Mouse (Mus musculus): ENCODE results near the gene 2410137M14Rik. TPM values are rescaled to one million over a fixed set of nuclear protein-coding genes. Genes with fewer than 3 reads are reported as not detected.

Gene 2410137M14Rik
- polyA plus RNA-seq, 1 experiment from 2014 or later, result not detected

DNA sequence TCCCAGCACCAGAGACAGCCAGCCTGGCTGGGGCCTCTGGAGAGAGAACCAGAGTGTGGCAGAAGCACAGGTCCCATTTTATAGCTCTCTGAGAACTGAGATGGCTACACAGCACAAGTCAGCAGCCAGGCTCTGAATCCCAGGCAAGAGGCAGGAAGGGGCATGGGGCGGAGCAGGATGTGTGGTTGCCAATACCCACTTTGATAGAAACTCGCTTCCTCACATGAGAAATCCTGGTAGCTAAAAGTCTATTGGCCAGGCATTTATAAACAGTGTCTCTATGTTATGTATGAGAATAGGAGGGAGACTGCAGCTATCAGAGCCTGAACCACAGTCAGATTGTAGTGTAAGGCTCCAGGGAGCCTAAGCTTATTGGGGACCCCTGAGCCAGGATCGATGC, 8.2 kb downstream of the 2410137M14Rik start:
- Histone ChIP-seq H3K9ac (ENCODE audit: low read length) (no peak overlapping the region), H3K36me3 (ENCODE audit: control insufficient read depth, insufficient read depth, low read length) (no peaks in the 10 kb centered on the region), H3K9me3 (ENCODE audit: control insufficient read depth, low read length) (no peaks in the 10 kb centered on the region), H3K27me3 (ENCODE audit: control insufficient read depth, insufficient read depth, low read length) (no peaks in the 10 kb centered on the region), H3K27ac (replicated peaks in 1 of 2; ENCODE audit: control insufficient read depth in 1 of 2, insufficient read depth in 1 of 2, low read depth in 2 of 2, low read length in 2 of 2) (no peak overlapping the region), H3K4me1 (ENCODE audit: control insufficient read depth in 2 of 2, insufficient read depth in 2 of 2, low read length in 2 of 2) (no peaks in the 10 kb centered on the region), H3K4me2 (ENCODE audit: low read length) (no peak overlapping the region), H3K4me3 (ENCODE audit: control insufficient read depth in 1 of 2, insufficient read depth in 1 of 2, low read depth in 1 of 2, low read length in 2 of 2) (no peak overlapping the region)
- no peak for ATAC-seq (ENCODE audit: insufficient number of reproducible peaks, insufficient read depth, low FRiP score, low read depth)
- 76% methylated on average over 3 of the region's 3 CpGs for WGBS

DNA sequence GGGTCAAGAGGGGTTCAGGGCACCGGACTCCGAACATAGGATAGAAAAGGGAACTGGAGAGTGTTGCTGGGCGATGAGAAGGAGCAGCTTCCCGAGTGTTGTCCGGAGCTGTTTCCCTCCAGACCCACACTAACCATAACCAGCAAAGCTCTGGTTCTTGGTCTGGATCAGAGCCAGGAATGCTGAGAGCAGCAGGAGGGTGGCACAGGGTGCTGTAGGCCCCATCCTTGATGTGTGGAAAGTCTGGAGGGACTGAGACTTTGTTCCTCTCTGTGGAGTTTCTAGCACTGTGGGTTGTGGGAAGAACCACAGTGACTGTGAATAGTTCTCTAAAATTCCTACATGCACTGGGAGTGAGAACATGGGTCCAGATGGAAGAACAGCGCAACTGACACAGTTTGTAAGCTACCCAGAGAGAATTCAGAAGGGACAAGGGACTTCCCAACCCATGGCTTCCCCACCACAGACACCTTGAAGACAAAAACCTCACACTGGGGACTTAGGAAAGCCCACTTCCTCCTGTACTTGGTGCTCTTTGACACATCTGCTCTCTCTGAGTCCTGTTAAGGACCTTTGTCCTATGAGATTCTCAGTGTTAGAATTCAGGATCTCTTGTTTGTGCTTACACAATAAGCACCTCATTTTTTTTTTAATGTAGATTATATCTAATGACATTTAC, 9.7 kb downstream of the 2410137M14Rik start:
- ATAC-seq (ENCODE audit: insufficient number of reproducible peaks, insufficient read depth, low FRiP score, low read depth), result no peak
- no peaks in the 10 kb centered on the region for H3K27me3 ChIP-seq (ENCODE audit: control insufficient read depth, insufficient read depth, low read length)
- WGBS, result 82% methylated on average over 6 of the region's 6 CpGs

GRCm38 (mm10) chr17:36970316-36970890, 10.6 kb downstream of the 2410137M14Rik start:
- WGBS, result 74% methylated on average over 14 of the region's 14 CpGs
- Histone ChIP-seq H3K4me2 (ENCODE audit: low read length) (no peak overlapping the region), H3K27me3 (ENCODE audit: control insufficient read depth, insufficient read depth, low read length) (no peaks in the 10 kb centered on the region), H3K9me3 (ENCODE audit: control insufficient read depth, low read length) (no peaks in the 10 kb centered on the region), H3K4me1 (ENCODE audit: control insufficient read depth in 2 of 2, insufficient read depth in 2 of 2, low read length in 2 of 2) (no peaks in the 10 kb centered on the region), H3K27ac (replicated peaks in 1 of 2; ENCODE audit: control insufficient read depth in 1 of 2, insufficient read depth in 1 of 2, low read depth in 2 of 2, low read length in 2 of 2) (no peak overlapping the region), H3K9ac (ENCODE audit: low read length) (no peak overlapping the region), H3K4me3 (ENCODE audit: control insufficient read depth in 1 of 2, insufficient read depth in 1 of 2, low read depth in 1 of 2, low read length in 2 of 2) (no peak overlapping the region), H3K36me3 (ENCODE audit: control insufficient read depth, insufficient read depth, low read length) (no peaks in the 10 kb centered on the region)
- ATAC-seq (ENCODE audit: insufficient number of reproducible peaks, insufficient read depth, low FRiP score, low read depth), result no peak

More for the DNA sequence above, 9.7 kb downstream of the 2410137M14Rik start:
- Histone ChIP-seq H3K9me3 (ENCODE audit: control insufficient read depth, low read length) (no peaks in the 10 kb centered on the region), H3K36me3 (ENCODE audit: control insufficient read depth, insufficient read depth, low read length) (no peaks in the 10 kb centered on the region), H3K4me1 (ENCODE audit: control insufficient read depth in 2 of 2, insufficient read depth in 2 of 2, low read length in 2 of 2) (no peaks in the 10 kb centered on the region), H3K27ac (replicated peaks in 1 of 2; ENCODE audit: control insufficient read depth in 1 of 2, insufficient read depth in 1 of 2, low read depth in 2 of 2, low read length in 2 of 2) (no peak overlapping the region), H3K9ac (ENCODE audit: low read length) (no peak overlapping the region), H3K4me2 (ENCODE audit: low read length) (no peak overlapping the region), H3K4me3 (ENCODE audit: control insufficient read depth in 1 of 2, insufficient read depth in 1 of 2, low read depth in 1 of 2, low read length in 2 of 2) (no peak overlapping the region)

DNA sequence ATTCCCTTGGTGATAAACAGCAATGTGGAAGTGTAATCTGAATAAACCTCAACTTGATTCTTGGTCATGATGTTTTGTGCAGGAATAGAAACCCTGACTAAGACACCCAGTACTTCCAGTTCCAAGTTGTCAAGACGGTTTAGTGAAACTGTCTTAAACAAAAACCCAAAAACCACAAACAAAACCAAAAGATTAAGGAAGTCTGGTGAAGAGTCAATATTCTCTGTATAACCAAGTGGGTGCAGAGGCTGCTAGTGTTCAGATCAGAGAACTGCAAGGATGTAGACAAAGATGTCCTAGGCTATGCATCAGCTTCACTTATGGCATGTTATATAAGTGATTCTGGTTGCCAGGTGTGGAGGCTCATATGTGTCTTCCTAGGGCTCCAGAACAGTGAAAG, 14.2 kb downstream of the 2410137M14Rik start:
- no peak overlapping the region for H3K9ac ChIP-seq (ENCODE audit: low read length)

GRCm38 (mm10) chr17:36961125-36961524, 19.9 kb downstream of the 2410137M14Rik start:
- no peak for ATAC-seq (ENCODE audit: insufficient number of reproducible peaks, insufficient read depth, low FRiP score, low read depth)
- H3K27me3 ChIP-seq (ENCODE audit: control insufficient read depth, insufficient read depth, low read length), result no peaks in the 10 kb centered on the region
- H3K4me2 ChIP-seq (ENCODE audit: low read length), result no peak overlapping the region
- WGBS, result 63% methylated on average over 1 of the region's 1 CpGs
- H3K36me3 ChIP-seq (ENCODE audit: control insufficient read depth, insufficient read depth, low read length), result peaks cover 12% of the 10 kb centered on the region
- H3K9ac ChIP-seq (ENCODE audit: low read length), result no peak overlapping the region
- no peak overlapping the region for H3K4me3 ChIP-seq (ENCODE audit: control insufficient read depth in 1 of 2, insufficient read depth in 1 of 2, low read depth in 1 of 2, low read length in 2 of 2)
- H3K9me3 ChIP-seq (ENCODE audit: control insufficient read depth, low read length), result no peaks in the 10 kb centered on the region
- H3K27ac ChIP-seq (replicated peaks in 1 of 2; ENCODE audit: control insufficient read depth in 1 of 2, insufficient read depth in 1 of 2, low read depth in 2 of 2, low read length in 2 of 2), result no peak overlapping the region
- H3K4me1 ChIP-seq (ENCODE audit: control insufficient read depth in 2 of 2, insufficient read depth in 2 of 2, low read length in 2 of 2), result peaks cover 4 to 14% of the 10 kb centered on the region in 2 experiments

More for the DNA sequence above, 14.2 kb downstream of the 2410137M14Rik start:
- H3K4me3 ChIP-seq (ENCODE audit: control insufficient read depth in 1 of 2, insufficient read depth in 1 of 2, low read depth in 1 of 2, low read length in 2 of 2), result no peak overlapping the region
- H3K4me2 ChIP-seq (ENCODE audit: low read length), result no peak overlapping the region
- H3K27ac ChIP-seq (replicated peaks in 1 of 2; ENCODE audit: control insufficient read depth in 1 of 2, insufficient read depth in 1 of 2, low read depth in 2 of 2, low read length in 2 of 2), result no peak overlapping the region
- H3K27me3 ChIP-seq (ENCODE audit: control insufficient read depth, insufficient read depth, low read length), result no peaks in the 10 kb centered on the region
- no peaks in the 10 kb centered on the region for H3K4me1 ChIP-seq (ENCODE audit: control insufficient read depth in 2 of 2, insufficient read depth in 2 of 2, low read length in 2 of 2)
- ATAC-seq (ENCODE audit: insufficient number of reproducible peaks, insufficient read depth, low FRiP score, low read depth), result no peak
- peaks cover 4% of the 10 kb centered on the region; the same call in 1 of the 2 replicates for H3K36me3 ChIP-seq (ENCODE audit: control insufficient read depth, insufficient read depth, low read length)
- no peaks in the 10 kb centered on the region for H3K9me3 ChIP-seq (ENCODE audit: control insufficient read depth, low read length)
- 74% methylated on average over 1 of the region's 1 CpGs for WGBS

GRCm38 (mm10) chr17:36958884-36959283, 22.2 kb downstream of the 2410137M14Rik start:
- Histone ChIP-seq H3K36me3 (ENCODE audit: control insufficient read depth, insufficient read depth, low read length) (peaks cover 27% of the 10 kb centered on the region), H3K27me3 (ENCODE audit: control insufficient read depth, insufficient read depth, low read length) (no peaks in the 10 kb centered on the region), H3K27ac (replicated peaks in 1 of 2; ENCODE audit: control insufficient read depth in 1 of 2, insufficient read depth in 1 of 2, low read depth in 2 of 2, low read length in 2 of 2) (peak overlapping the region; percentile 58 to 81; a peak in 3 of 4 replicates), H3K9me3 (ENCODE audit: control insufficient read depth, low read length) (no peaks in the 10 kb centered on the region), H3K4me3 (ENCODE audit: control insufficient read depth in 1 of 2, insufficient read depth in 1 of 2, low read depth in 1 of 2, low read length in 2 of 2) (peak overlapping the region; percentile 63 to 69), H3K4me2 (ENCODE audit: low read length) (peak overlapping the region; percentile 79), H3K4me1 (ENCODE audit: control insufficient read depth in 2 of 2, insufficient read depth in 2 of 2, low read length in 2 of 2) (peaks cover 4 to 14% of the 10 kb centered on the region in 2 experiments), H3K9ac (ENCODE audit: low read length) (peak overlapping the region; percentile 76)
- 13% methylated on average over 12 of the region's 12 CpGs for WGBS
- ATAC-seq (ENCODE audit: insufficient number of reproducible peaks, insufficient read depth, low FRiP score, low read depth), result no peak

DNA sequence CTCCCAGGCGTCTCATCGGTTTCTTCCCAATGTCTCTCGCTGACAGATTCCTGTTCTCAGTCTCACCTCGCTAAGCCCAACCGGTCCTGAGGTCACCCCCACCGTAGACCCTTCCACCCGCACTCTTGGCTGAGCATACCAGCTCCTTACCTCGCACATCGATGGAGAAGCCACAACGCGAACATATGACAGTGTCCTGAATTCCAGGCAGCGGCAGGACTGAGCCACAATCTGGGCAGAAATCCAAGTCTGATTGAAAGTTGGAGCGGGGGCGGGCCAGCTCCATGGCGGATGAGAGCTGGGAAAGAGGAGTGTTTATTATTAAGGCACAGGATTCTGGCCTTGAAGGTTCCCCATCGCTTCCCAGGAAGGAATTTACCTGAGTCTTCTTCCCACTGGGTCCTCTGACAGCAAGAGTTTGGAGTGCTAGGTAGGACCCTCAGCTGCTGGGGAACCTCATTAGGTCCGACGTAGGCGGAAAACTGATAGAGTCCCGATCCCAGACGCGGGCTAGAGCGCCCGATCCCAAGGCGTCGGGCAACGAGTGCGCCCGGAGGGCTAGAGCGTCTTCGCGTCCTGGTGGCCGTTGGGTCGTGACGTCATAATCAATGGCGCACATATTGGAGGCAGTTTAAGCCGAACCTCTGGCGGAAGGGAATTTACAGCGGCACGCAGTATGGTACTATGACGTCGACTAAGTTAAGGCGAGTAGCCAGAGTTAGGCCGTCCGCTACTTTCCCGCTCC, 22.9 kb downstream of the 2410137M14Rik start, which contains the start of the genes Znrd1 and Znrd1as:
Znrd1 (minus strand) TSS at position 561 of the 745 bp plus-strand sequence.
Znrd1as (plus strand) TSS at position 594 of the 745 bp plus-strand sequence.
- Histone ChIP-seq H3K9ac (ENCODE audit: low read length) (peak within 1 kb of the TSS; percentile 76), H3K4me2 (ENCODE audit: low read length) (peak within 1 kb of the TSS; percentile 79), H3K27ac (replicated peaks in 1 of 2; ENCODE audit: control insufficient read depth in 1 of 2, insufficient read depth in 1 of 2, low read depth in 2 of 2, low read length in 2 of 2) (peak within 1 kb of the TSS; percentile 81 to 82), H3K4me1 (ENCODE audit: control insufficient read depth in 2 of 2, insufficient read depth in 2 of 2, low read length in 2 of 2) (peaks cover 4 to 14% of the 10 kb centered on the region in 2 experiments), H3K36me3 (ENCODE audit: control insufficient read depth, insufficient read depth, low read length) (peaks cover 34% of the 10 kb centered on the region), H3K27me3 (ENCODE audit: control insufficient read depth, insufficient read depth, low read length) (no peaks in the 10 kb centered on the region), H3K4me3 (ENCODE audit: control insufficient read depth in 1 of 2, insufficient read depth in 1 of 2, low read depth in 1 of 2, low read length in 2 of 2) (peak within 1 kb of the TSS; percentile 63 to 69), H3K9me3 (ENCODE audit: control insufficient read depth, low read length) (no peaks in the 10 kb centered on the region)
- peak; percentile 96 for ATAC-seq (ENCODE audit: insufficient number of reproducible peaks, insufficient read depth, low FRiP score, low read depth)
- WGBS, result under 1% methylated on average over 46 of the region's 46 CpGs
